Mouse (Mus musculus): ENCODE data around the gene Rxrb.
"Not testable (repeated sequence)": the region's sequence is repeated elsewhere in the genome, so short reads cannot be mapped to it uniquely, and the experiment has no call there.

The Rxrb gene

DNA sequence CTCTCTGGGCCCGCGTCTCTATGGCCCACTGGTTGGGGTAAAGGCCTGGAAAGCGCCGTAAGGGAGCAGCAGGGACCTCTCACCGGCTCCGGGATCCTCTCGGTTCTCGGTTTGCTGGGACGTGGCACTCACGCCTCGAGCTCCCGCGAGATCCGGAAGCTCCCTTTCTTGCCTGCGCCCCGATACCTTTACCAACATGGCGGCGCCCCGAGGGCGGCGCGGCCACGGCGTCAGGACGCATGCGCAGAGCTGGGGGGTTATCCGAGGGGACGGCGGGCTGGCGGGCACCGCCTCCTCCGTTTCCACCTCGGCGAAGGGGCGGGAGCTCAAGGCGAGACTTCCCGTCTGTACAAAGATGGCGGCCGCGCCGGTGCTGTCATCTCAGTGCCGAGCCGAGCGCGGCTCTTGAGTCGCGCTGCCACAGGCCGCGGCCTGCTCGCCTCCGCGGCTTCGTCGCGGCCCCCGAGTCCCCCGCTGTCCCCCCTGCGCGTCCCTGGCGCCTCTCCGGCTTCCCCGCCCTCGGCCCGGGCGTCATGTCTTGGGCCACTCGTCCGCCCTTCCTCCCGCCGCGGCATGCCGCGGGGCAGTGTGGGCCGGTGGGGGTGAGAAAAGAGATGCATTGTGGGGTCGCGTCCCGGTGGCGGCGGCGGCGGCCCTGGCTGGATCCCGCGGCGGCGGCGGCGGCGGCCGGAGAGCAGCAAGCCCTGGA lies at the start of gene Rxrb, which contains the start of gene Slc39a7:
TSS of gene Rxrb (plus strand) at position 348 of the 709 bp plus-strand sequence.
TSS of gene Slc39a7 (minus strand) at position 218 of the 709 bp plus-strand sequence.
- peak; percentile 96 for DNase-seq (ENCODE audit: low read depth)

DNA sequence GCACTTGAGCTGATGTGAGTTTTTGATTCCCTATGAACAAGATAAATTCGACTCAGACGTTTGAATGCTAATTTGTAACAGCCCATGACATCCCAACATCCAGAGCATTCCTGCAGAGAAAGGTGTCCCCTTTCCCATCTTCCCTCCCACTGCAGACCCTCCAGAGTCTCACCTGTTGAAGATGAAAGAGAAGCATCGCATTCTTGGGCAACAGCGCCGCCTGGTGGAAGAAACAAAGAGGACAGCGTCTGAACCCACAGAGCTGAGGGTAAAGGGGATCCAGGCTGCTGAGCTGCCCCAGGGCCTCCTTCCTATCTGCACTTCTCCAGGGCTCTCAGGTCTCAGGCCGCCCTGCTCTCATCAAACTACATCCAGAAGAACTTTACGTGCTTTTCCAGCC lies 49.5 kb upstream of the Rxrb start:
- not testable (repeated sequence) for DNase-seq (ENCODE audit: low read depth)

DNA sequence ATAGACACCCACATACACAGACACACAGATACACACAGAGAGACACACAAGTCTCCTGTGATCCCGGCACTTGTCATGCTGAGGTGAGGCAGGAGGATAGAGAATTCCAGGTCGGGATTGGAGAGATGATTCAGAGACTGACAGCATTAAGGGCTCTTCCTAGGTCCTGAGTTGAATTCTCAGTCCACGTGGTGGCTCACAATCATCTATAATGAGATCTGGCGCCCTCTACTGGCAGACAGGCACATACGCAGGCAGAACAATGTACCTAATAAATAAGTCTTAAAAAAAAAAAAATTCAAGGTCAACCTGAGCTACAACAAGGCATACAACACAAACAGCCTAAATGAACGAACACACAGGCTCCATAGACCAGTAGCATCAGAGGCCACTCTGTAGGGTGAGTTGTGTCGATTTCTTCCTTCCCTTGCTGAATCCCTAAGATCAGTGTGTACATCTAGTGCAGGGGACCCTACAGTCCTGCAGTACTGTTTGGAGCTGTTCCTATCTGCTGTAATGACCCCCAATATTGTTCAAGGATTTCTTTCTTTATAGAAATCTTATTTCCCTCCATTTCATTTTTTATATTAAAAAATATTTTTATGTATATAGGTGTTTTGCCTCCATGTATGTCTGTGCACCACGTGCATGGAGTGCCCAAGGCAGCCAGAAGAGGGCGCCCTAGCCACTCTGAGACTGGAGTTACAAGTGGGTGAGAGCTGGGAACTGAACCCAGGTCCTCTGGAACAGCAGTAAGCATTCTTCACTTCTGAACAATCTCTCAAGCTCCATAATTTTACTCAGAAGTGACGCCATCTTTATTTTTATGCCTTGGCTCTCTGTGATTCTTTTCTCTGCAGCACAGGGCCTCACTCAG lies 39.6 kb upstream of the Rxrb start:
- DNase-seq (ENCODE audit: low read depth) = no peak

DNA sequence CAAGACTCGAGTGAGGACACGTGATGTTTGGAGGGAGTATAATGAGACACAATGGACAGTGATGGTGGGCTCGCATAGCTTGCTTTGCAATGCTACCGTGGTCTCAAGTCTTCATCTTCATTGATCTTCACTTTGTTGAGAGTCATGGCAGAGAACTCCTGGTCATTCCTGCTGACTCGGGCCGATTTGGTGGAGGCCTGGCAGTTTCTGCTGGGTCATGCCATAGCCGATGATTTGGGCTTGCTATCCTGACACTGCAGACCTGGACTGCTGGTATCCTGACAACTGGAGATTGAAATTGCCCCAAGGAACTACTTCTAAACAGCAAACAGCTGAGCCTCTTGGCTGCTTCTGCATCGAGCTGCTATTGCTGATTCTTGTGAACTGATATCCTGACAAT lies 36.7 kb upstream of the Rxrb start:
- DNase-seq (ENCODE audit: low read depth) = no peak

DNA sequence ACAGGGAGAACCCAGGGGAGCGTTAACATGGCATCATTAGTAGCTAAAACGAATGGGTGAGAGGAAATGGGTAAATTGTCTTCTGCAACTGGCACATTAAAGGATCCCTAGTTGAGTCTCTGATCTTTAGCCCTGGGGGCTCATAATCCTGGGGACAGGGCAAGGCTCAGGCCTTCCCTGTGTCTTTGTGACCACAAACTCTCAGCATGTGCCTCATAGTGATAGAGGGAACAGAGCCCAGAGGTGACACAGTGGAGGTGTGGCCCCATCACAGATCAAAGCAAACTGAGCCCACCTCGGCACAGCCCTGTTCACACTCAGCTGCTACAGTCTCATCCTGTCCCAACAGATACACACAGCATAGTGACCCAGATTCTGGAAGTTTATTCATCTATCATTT lies 36.0 kb upstream of the Rxrb start:
- DNase-seq (ENCODE audit: low read depth) = no peak

DNA sequence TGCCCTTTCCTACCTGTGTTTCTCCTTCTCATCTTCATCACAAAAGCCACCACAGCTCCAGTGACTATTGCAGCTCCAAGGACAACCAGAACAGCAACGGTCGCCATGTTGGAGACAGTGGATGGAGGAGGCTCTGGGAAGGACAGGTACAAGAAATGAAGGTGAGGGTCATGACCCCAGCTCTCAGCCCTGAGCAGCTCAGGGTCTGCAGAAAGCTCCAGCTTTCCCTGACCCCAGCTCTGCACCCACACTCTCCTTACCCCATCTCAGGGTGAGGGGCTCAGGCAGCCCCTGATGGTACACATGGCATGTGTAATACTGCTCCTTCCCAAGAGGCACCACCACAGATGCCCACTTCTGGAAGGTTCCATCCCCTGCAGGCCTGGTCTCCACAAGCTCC lies 34.6 kb upstream of the Rxrb start:
- not testable (repeated sequence) for DNase-seq (ENCODE audit: low read depth)

DNA sequence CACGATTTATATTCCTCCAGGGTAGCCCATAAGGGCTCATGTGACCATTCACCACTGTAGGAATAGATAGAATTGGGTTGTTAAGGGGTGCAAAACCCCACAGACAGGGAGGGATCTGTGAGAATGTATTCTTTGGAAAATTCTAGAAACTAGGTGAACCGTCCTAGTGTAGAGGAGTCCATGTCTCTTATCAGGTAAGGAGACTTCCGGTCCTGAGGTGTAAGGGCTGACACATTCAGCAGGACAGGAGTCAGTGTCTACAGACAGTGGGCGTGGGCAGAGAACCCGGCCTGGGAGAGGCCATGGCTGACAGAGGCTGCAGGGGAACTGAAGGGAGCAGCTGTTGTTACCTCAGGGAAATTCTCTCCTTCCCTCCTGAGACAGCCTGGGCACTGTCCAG lies 32.9 kb upstream of the Rxrb start:
- DNase-seq (ENCODE audit: low read depth) = not testable (repeated sequence)

DNA sequence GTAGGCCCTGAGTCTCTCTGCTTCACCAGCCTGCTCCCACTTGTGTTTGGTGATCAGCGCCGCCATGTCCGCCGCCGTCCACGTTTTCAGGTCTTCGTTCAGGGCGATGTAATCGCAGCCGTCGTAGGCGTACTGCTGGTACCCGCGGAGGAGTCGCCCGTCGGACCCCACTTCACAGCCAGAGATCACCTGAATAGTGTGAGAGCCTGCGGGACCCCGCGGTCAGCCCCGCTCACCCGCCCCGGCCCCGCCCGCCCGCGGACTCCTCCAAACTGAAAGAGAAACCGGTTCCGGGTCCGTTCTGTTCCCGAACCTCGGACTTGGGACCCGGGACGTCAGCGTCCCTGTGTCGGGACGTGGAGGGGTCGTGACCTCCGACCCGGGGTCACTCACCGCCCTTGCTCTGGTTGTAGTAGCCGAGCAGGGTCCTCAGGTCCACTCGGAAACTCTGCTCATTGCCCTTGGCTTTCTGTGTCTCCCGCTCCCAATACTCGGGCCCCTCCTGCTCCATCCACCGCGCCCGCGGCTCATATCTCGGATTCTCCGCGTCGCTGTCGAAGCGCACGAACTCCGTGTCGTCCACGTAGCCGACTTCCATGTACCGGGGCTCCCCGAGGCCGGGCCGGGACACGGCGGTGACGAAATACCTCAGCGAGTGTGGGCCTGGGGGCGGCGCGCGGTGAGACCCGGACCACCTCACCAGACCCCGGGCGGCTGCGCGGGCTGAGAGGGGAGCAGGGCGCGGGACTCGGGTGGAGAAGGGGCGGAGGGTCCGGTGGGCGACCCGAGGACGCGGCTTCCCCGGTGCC lies 32.1 kb upstream of the Rxrb start:
- DNase-seq (ENCODE audit: low read depth) = no peak

DNA sequence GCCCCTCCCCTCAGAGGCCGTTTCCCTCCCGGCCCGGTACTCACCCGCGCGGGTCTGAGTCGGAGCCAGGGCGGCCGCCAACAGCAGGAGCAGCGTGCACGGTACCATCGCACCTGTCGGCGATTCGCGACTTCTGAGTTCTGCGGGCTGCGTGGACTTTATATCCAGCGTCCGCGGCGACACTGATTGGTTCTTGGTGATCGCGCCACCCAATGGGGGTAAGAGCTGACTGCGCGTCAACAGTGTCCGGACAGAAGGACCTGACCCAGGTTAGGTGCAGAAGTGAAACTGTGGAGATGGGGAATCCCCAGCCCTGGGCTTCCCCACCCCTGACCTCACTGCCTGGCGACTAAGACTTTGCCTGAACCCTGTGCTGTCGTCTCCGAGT lies 31.5 kb upstream of the Rxrb start, which contains the start of gene H2-K1:
TSS of gene H2-K1 (minus strand) at position 198 of the 388 bp plus-strand sequence.
- peak; percentile 77 for DNase-seq (ENCODE audit: low read depth)

DNA sequence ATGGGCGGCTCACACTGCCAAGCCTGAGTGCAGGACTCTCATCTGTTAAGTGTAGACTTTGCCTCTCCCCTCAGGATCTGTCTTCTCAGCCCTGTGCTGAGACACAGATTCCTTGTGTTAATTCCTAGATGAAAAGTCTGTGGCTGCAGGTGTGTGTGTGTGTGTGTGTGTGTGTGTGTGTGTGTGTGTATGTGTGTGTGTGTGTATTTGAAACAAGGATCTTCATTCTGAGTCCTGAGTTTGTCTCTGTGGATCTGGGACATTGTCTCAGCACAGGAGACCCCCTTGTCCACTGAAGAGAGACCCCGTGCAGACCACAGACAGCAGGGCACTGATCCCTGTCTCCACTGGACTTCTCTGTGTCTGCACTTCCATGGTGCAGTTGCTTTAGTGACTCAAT lies 30.8 kb upstream of the Rxrb start:
- not testable (repeated sequence) for DNase-seq (ENCODE audit: low read depth)

DNA sequence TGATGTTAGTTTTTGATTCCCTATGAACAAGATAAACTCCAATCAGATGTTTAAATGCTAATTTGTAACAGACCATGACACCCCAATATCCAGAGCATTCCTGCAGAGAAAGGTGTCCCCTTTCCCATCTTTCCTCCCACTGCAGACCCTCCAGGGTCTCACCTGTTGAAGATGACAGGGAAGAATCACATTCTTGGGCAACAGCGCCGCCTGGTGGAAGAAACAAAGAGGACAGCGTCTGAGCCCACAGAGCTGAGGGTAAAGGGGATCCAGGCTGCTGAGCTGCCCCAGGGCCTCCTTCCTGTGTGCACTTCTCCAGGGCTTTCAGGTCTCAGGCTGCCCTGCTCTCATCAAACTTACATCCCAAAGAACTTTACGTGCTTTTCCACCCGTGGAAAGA lies 28.2 kb upstream of the Rxrb start:
- DNase-seq (ENCODE audit: low read depth) = no peak

DNA sequence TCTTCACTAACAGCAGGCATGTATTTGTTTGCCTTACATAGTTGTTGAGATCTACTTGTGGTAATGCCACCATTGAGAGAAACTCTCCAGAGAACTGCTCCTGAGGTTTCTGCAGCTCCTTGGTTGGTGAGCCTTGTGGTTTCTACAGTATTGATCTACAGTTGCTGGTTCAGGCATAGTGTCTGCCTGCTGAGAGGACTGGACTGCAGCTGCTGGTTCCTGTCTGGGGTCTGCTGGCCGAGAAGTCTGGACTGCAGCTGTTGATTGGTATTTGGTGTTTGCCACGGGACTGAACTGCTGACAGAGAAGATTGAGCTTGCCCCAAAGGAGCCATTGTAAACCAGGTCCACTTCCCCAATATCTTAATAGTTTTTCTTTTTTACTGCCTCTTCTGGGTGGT lies 25.0 kb upstream of the Rxrb start:
- DNase-seq (ENCODE audit: low read depth) = no peak

DNA sequence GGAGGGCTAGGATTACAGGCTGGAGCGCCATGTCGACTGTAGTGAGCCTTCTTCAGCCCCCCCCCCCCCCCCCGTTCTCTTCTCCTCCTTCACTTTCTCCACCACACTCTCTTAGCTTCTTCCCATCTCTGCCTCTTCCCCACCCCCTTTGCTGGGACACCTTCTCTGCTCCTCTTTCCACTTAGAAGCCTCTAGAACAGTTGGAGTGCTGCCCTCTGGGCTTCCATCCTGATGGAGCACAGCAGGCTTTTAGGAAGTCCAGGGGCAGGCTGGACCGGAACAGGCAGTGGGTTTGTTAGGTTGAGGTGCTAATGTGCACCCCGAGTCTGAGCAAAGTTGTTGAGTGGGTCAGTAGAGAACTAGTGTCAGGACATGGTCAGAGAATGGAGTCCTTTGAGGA lies 21.5 kb upstream of the Rxrb start:
- DNase-seq (ENCODE audit: low read depth) = no peak

DNA sequence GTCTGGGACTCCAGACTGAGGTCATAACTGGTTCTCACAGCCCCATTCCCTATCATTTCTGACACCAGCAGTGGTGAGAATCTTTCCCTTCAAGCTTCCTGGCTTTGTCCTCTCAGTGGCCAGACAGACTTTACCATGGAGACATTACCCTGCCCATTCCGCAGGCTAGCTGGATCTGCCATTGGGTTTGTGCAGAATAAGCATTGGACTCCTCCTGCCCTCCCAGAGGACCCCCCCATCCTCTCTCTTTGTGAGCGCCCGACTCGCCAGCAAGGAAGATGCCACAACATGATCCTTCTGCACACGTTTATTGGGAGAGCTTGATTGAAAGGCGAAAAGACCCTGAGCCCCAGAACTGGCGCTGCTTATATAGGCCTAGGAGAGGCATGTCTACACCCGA lies 18.2 kb upstream of the Rxrb start:
- DNase-seq (ENCODE audit: low read depth) = no peak

DNA sequence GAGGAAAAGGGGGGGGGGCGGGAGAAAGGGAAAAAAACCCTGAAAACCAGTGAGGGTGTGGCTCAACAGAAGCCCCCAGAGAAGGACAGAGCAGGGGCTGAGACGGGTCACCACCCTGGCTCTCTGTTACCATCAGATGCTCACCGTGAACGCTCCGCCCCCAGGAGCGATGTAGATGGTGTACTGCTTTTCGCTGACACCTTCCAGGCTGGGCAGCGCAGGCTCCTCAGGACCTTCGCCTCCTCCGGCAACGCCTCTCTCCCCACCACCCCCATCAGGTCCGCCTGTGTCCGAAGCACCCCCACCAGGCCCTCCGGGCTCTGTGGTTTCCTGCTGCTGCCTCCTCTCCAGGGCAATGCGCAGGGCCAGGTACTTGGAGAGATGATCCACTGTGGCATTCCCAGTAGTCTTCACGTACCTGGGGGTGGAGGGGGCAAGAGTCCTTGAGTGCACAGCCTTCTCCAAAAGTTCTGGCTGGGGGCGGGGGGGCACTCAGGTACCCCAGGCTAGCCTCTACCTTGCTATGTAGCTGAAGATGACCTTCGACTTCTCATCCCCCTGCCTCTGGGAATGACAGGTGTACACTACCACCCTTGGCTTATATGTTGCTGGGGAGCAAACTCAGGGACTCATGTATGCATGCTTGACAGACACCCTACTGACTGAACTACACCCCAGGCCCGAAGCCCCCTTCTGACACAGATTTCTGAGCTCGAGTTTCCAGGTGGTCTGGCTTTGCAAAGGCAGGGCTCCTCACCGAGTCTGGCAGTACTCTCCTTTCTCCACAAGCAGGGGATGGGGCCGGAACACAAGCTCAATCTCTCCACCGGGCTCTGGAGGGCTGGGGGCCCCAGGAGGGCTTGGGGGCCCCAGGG lies 9.8 kb upstream of the Rxrb start:
- no peak for DNase-seq (ENCODE audit: low read depth)

DNA sequence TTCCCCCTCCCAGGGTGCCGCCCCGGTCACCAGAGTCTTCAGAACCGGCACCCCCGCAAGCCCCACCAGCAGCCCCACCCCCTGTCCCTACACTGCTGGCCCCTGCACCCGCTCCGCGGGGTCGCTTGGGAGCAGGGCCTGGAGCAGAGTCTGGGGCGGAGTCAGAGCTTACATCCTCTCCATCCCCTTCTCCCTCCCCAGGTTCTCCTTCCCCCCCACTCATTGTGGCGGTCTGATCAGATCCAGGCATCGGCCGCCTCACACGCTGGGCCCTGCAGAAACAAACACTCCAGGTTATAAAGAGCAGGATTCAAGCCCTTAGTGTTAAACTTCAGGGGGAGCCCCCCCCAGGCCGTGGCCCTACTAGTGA lies 9.2 kb upstream of the Rxrb start:
- no peak for DNase-seq (ENCODE audit: low read depth)

DNA sequence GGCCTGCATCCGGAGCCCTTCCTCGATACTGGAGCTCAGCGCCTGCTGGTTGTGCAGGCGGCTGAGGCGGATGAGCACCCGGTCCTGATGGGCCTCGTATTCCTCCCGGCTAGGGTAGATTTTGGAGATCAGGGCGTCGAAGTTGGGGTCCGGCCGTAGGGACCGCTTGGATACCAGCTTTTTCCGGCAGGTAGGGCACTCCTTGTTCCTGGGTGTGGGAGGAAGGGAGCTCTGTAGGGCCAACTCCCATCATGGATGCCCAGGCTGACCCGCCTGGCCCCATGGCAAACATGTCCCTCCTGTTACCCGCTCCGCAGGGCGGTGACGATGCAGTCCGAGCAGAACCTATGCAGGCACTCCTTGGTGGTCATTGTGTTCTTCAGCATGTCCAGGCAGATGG lies 8.6 kb upstream of the Rxrb start:
- no peak for DNase-seq (ENCODE audit: low read depth)

DNA sequence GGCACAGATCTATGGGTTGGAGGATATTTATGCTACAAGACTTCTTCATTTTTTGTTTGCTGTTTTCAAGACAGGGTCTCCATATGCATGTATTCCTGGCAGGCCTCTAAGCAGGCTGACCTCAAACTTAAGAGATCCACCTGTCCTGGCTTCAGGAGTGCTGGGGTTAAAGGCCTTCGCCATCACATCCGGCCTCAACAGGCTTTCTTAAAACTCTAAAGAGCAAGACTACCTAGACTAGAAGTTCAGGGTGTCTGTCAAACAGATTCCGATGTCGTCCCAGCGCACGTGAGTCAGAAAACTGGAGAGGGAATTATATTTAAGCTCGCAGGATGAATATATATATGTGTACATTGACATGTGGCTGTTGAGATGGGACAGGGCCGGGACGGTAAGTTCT lies 7.9 kb upstream of the Rxrb start:
- no peak for DNase-seq (ENCODE audit: low read depth)

DNA sequence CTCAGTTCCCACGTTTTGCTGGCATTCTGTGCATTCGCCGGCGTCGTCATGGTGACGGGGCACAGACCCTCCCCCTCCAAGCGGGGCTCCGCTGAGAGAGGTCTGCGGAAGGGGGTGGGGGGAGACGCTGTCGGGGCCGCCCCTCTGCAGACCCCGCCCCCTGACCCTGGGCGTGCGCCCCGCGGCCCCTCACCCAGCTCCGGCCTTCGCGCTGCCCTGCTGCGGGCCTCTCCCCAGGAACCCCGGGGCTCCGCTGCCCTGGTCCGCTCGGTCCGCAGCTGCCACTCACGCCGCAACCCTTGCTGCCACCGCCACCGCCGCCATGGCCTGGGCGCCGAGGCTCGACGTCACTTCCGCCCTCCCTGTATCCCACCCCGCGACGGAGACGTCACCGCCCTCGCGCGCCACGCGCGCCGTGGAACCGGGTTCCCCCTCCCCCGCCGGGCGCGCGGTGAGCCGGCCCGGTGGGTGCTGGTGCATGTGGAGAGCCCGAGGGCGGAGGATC lies 7.2 kb upstream of the Rxrb start, which contains the start of gene Ring1:
TSS of gene Ring1 (minus strand) at position 364 of the 505 bp plus-strand sequence.
- DNase-seq (ENCODE audit: low read depth) = no peak

DNA sequence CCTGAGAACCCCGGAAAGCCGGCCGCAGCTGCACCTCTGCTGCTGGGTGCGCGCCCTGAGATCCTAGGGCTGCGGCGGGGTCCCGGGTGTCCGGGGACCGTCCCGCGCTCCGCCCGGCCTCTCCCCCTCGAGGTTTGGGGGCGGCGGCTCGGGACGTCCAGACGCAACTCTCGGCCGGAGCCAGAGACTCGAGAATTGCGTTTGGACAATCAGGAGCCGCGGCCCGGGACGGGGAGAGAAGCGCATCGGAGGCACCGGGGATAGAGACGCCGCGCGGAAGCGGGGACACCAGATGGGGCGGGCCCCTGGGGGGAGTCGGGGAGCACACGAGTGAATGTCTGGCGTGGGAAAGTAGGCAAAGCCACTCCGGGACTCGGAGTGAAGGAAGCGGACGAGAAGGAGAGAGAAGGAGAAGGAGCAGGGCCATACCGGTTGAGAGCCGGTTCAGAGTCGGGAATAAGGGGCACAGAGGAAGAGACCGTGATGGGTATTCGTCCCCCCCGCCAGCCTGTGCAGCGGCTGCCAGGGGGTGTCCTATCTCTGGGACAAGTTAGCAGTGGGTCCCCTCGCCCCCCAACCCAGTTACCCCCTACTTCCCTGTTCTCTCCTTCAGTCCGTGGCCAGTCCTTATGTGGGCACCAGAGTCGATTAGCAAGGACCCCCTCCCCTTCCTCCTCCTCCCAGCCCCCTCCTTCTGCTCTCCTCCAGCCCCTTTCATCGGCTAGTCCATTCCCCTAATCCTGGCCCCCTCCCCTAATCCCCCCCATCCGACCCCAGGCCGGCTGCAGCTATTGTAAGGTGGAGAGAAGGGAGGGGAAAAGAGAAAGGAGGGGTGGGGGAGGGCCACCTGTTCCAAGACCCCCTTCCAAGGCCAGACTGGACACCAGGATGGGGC lies 6.5 kb upstream of the Rxrb start:
- DNase-seq (ENCODE audit: low read depth) = no peak
